Mouse (Mus musculus) liver, adult 2 months (tissue): ENCODE results near the gene Ubac2.

Experiments used
- CTCF ChIP-seq: fragments of 200-500 bp; IDR thresholded peaks from 2 replicates; pipeline ENCODE4 v1.5.1; 2011; ENCODE audit warnings: low read depth, low read length, control low read depth
- POLR2A ChIP-seq: fragments of 200-500 bp; IDR thresholded peaks from 2 replicates; pipeline ENCODE4 v1.6.1; 2011; ENCODE audit warnings: low read length, control low read depth; ENCODE audit not compliant: insufficient read depth; ENCODE audit errors: extremely low read depth

DNA sequence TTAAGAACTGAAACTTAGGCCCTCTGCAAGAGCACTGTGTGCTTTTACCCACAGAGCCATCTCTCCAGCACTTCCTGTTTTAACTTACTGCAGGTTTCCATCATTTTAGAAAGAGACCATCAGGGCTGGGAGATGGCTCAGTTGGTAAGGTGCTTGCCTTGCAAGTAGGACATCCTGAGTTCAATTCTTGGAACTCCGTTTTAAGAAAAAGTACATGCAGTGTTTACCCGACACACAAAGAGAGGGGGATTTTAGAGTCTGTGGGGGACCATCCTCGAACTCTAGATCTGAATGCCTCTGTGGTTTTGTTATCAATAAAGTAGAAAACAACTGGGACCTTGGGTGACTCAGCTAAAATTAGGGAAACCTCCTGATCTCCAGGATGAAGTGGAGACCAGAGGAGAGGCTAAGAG is 163.0 kb downstream of the Ubac2 start:
- no peak for TF ChIP-seq CTCF
- TF ChIP-seq POLR2A, result no peak
